Mouse (Mus musculus) MEL (cell line): Measurements from ENCODE around the gene Fbxl19. TPM values are rescaled to one million over a fixed set of nuclear protein-coding genes. Genes with fewer than 3 reads are reported as not detected.

Source experiments
- DNase-seq: peaks from one replicate; pipeline ENCODE4 v3.0.0; 2011; ENCODE audit warnings: low read depth, low spot score
- H3K27ac ChIP-seq: 2 replicates; pipeline ENCODE4 v1.5.1; 2012; ENCODE audit warnings: low read depth, mild to moderate bottlenecking, control low read depth, low read length, moderate library complexity; ENCODE audit not compliant: control insufficient read depth
- H3K27me3 ChIP-seq, 2 experiments: fragments of 150-350 bp in 1 of 2; sonication (generic) in 1 of 2; 2 replicates each; pipeline ENCODE4 v1.6.1; 2012; ENCODE audit warnings: low read length in 2 of 2, mild to moderate bottlenecking in 2 of 2, improper control_type of control experiment in 1 of 2, moderate library complexity in 1 of 2; ENCODE audit not compliant: insufficient read depth in 2 of 2, control insufficient read depth in 1 of 2
- H3K36me3 ChIP-seq, 2 experiments: 2 replicates each; pipeline ENCODE4 v1.6.1; 2012 to 2014; ENCODE audit warnings: low read length in 2 of 2, improper control_type of control experiment in 1 of 2, inconsistent platforms in 1 of 2, mild to moderate bottlenecking in 1 of 2; ENCODE audit not compliant: insufficient read depth in 2 of 2, control insufficient read depth in 1 of 2
- H3K4me1 ChIP-seq, 2 experiments: fragments of 150-350 bp in 1 of 2; sonication (generic) in 1 of 2; 2 replicates each; pipeline ENCODE4 v1.6.1; 2012; ENCODE audit warnings: low read length in 2 of 2, improper control_type of control experiment in 1 of 2, mild to moderate bottlenecking in 1 of 2; ENCODE audit not compliant: insufficient read depth in 2 of 2, control insufficient read depth in 1 of 2
- H3K4me3 ChIP-seq, 2 experiments: fragments of 150-350 bp in 1 of 2; sonication (generic) in 1 of 2; 2 replicates each; pipeline ENCODE4 v1.5.1; 2012; ENCODE audit warnings: low read depth in 2 of 2, low read length in 2 of 2, mild to moderate bottlenecking in 2 of 2, moderate library complexity in 2 of 2, control low read depth in 1 of 2, improper control_type of control experiment in 1 of 2; ENCODE audit not compliant: control insufficient read depth in 1 of 2, insufficient read depth in 1 of 2
- H3K79me2 ChIP-seq: 2 replicates; pipeline ENCODE4 v1.6.1; 2012; ENCODE audit warnings: mild to moderate bottlenecking, low read length, moderate library complexity; ENCODE audit not compliant: control insufficient read depth, poor library complexity, insufficient read depth
- H3K9ac ChIP-seq: 2 replicates; pipeline ENCODE4 v1.6.1; 2012; ENCODE audit warnings: low read depth, mild to moderate bottlenecking, control low read depth, low read length, moderate library complexity; ENCODE audit not compliant: control insufficient read depth, poor library complexity, severe bottlenecking
- H3K9me3 ChIP-seq: fragments of 150-350 bp; sonication (generic); replicated peaks from 2 replicates; pipeline ENCODE4 v1.6.1; 2012; ENCODE audit warnings: mild to moderate bottlenecking, low read length, improper control_type of control experiment, moderate library complexity; ENCODE audit not compliant: insufficient read depth
- CHD1 ChIP-seq: IDR thresholded peaks from 2 replicates; pipeline ENCODE4 v1.6.1; 2012; ENCODE audit warnings: low read depth, mild to moderate bottlenecking, inconsistent platforms, low read length, improper control_type of control experiment
- CTCF ChIP-seq, 3 experiments: IDR thresholded peaks in 2 of 3; conservative IDR thresholded peaks in 1 of 3; 2 replicates each; pipeline ENCODE4 v1.5.1; 2011 to 2012; ENCODE audit warnings: low read length in 3 of 3, low read depth in 2 of 3, mild to moderate bottlenecking in 2 of 3, improper control_type of control experiment in 1 of 3, inconsistent platforms in 1 of 3, mixed read lengths in 1 of 3, moderate library complexity in 1 of 3; ENCODE audit not compliant: control insufficient read depth in 1 of 3, insufficient read depth in 1 of 3, poor library complexity in 1 of 3, severe bottlenecking in 1 of 3
- E2F4 ChIP-seq: IDR thresholded peaks from 2 replicates; pipeline ENCODE4 v1.6.1; 2011; ENCODE audit warnings: low read depth, low read length, improper control_type of control experiment, borderline replicate concordance
- ELF1 ChIP-seq: IDR thresholded peaks from 2 replicates; pipeline ENCODE4 v1.6.1; 2014; ENCODE audit warnings: low read depth, mild to moderate bottlenecking, inconsistent platforms, low read length, improper control_type of control experiment, moderate library complexity
- ETS1 ChIP-seq: IDR thresholded peaks from 2 replicates; pipeline ENCODE4 v1.6.1; 2012; ENCODE audit warnings: low read depth, mild to moderate bottlenecking, inconsistent platforms, low read length, improper control_type of control experiment, moderate library complexity
- GABPA ChIP-seq: IDR thresholded peaks from 2 replicates; pipeline ENCODE4 v1.6.1; 2012; ENCODE audit warnings: low read depth, mild to moderate bottlenecking, inconsistent platforms, low read length, improper control_type of control experiment, moderate library complexity
- GATA1 ChIP-seq: IDR thresholded peaks from 2 replicates; pipeline ENCODE4 v1.6.1; 2011; ENCODE audit warnings: low read depth, low read length, improper control_type of control experiment
- HCFC1 ChIP-seq: IDR thresholded peaks from 2 replicates; pipeline ENCODE4 v1.6.1; 2012; ENCODE audit warnings: low read depth, mild to moderate bottlenecking, inconsistent platforms, low read length, improper control_type of control experiment, moderate library complexity
- JUND ChIP-seq: IDR thresholded peaks from 2 replicates; pipeline ENCODE4 v1.6.1; 2011; ENCODE audit warnings: low read depth, mild to moderate bottlenecking, improper control_type of control experiment, low read length
- KAT2A ChIP-seq: conservative IDR thresholded peaks from 2 replicates; pipeline ENCODE4 v1.6.1; 2012; ENCODE audit warnings: low read depth, low read length, improper control_type of control experiment, inconsistent platforms
- MAFK ChIP-seq: IDR thresholded peaks from 2 replicates; pipeline ENCODE4 v1.6.1; 2011; ENCODE audit warnings: low read depth, mild to moderate bottlenecking, low read length, improper control_type of control experiment, borderline replicate concordance
- MAZ ChIP-seq: IDR thresholded peaks from 2 replicates; pipeline ENCODE4 v1.6.1; 2012; ENCODE audit warnings: low read depth, mild to moderate bottlenecking, inconsistent platforms, low read length, improper control_type of control experiment
- MEF2A ChIP-seq: IDR thresholded peaks from 2 replicates; pipeline ENCODE4 v1.6.1; 2014; ENCODE audit warnings: low read depth, mild to moderate bottlenecking, inconsistent platforms, low read length, improper control_type of control experiment; ENCODE audit not compliant: poor library complexity, insufficient replicate concordance, severe bottlenecking; ENCODE audit errors: extremely low read depth
- MYB ChIP-seq: IDR thresholded peaks from 2 replicates; pipeline ENCODE4 v1.6.1; 2011; ENCODE audit warnings: mild to moderate bottlenecking, low read depth, low read length, improper control_type of control experiment
- MYC ChIP-seq: IDR thresholded peaks from 2 replicates; pipeline ENCODE4 v1.6.1; 2011; ENCODE audit warnings: low read depth, mild to moderate bottlenecking, low read length, improper control_type of control experiment, moderate library complexity
- NELFE ChIP-seq: IDR thresholded peaks from 2 replicates; pipeline ENCODE4 v1.6.1; 2011; ENCODE audit warnings: low read depth, low read length, improper control_type of control experiment
- NRF1 ChIP-seq: IDR thresholded peaks from 2 replicates; pipeline ENCODE4 v1.6.1; 2014; ENCODE audit warnings: low read depth, mild to moderate bottlenecking, inconsistent platforms, low read length, improper control_type of control experiment, moderate library complexity; ENCODE audit not compliant: poor library complexity, insufficient read depth, severe bottlenecking
- POLR2AphosphoS2 ChIP-seq: IDR thresholded peaks from 2 replicates; pipeline ENCODE4 v1.6.1; 2011; ENCODE audit warnings: low read length, improper control_type of control experiment
- POLR2AphosphoS5 ChIP-seq: IDR thresholded peaks from 2 replicates; pipeline ENCODE4 v1.6.1; 2012; ENCODE audit warnings: low read depth, borderline replicate concordance, mild to moderate bottlenecking, inconsistent platforms, low read length, moderate library complexity, mixed read lengths
- RAD21 ChIP-seq: IDR thresholded peaks from 2 replicates; pipeline ENCODE4 v1.6.1; 2011; ENCODE audit warnings: mild to moderate bottlenecking, low read depth, low read length, improper control_type of control experiment
- SIN3A ChIP-seq: IDR thresholded peaks from 2 replicates; pipeline ENCODE4 v1.6.1; 2012; ENCODE audit warnings: low read length, improper control_type of control experiment, inconsistent platforms
- SMC3 ChIP-seq: IDR thresholded peaks from 2 replicates; pipeline ENCODE4 v1.6.1; 2011; ENCODE audit warnings: low read depth, low read length, improper control_type of control experiment
- TAL1 ChIP-seq: IDR thresholded peaks from 2 replicates; pipeline ENCODE4 v1.6.1; 2012; ENCODE audit warnings: mild to moderate bottlenecking, inconsistent platforms, low read length, moderate library complexity, mixed read lengths
- TCF12 ChIP-seq: IDR thresholded peaks from 2 replicates; pipeline ENCODE4 v1.6.1; 2014; ENCODE audit warnings: low read depth, mild to moderate bottlenecking, inconsistent platforms, low read length, improper control_type of control experiment, moderate library complexity
- UBTF ChIP-seq: IDR thresholded peaks from 2 replicates; pipeline ENCODE4 v1.6.1; 2012; ENCODE audit warnings: low read depth, mild to moderate bottlenecking, inconsistent platforms, low read length, improper control_type of control experiment, moderate library complexity, borderline replicate concordance; ENCODE audit not compliant: insufficient read depth
- USF1 ChIP-seq: IDR thresholded peaks from 2 replicates; pipeline ENCODE4 v1.6.1; 2014; ENCODE audit warnings: low read depth, mild to moderate bottlenecking, inconsistent platforms, low read length, improper control_type of control experiment, moderate library complexity
- ZC3H11A ChIP-seq: IDR thresholded peaks from 2 replicates; pipeline ENCODE4 v1.6.1; 2012; ENCODE audit warnings: low read depth, mild to moderate bottlenecking, inconsistent platforms, low read length, improper control_type of control experiment
- ZMIZ1 ChIP-seq: IDR thresholded peaks from 2 replicates; pipeline ENCODE4 v1.6.1; 2012; ENCODE audit warnings: low read depth, mild to moderate bottlenecking, inconsistent platforms, low read length, improper control_type of control experiment, moderate library complexity
- ZNF384 ChIP-seq: IDR thresholded peaks from 2 replicates; pipeline ENCODE4 v1.6.1; 2012; ENCODE audit warnings: low read depth, mild to moderate bottlenecking, inconsistent platforms, low read length, improper control_type of control experiment
- polyA plus RNA-seq, 2 experiments: library from polyadenylated mRNA; stranded (reverse) in 1 of 2; unstranded in 1 of 2; fragments of >175 nt in 1 of 2; fragments of >200 nt in 1 of 2; gene quantifications; 2 replicates each; pipeline versions ENCODE4 v1.2.1 to v1.2.4; 2012; ENCODE audit warnings: low replicate concordance in 2 of 2, low read depth in 1 of 2; ENCODE audit not compliant: insufficient read length in 2 of 2, insufficient read depth in 1 of 2, missing spikeins in 1 of 2
- total RNA-seq: library from RNA; depleted of rRNA; stranded (reverse); fragments of 300-350 nt; gene quantifications from 2 replicates; pipeline ENCODE4 v1.2.3, GENCODE M21; 2012

Gene Fbxl19
- total and polyA plus RNA-seq, 3 experiments, result 46.7 to 58.3 TPM; not detected in 1

- no peak for TF ChIP-seq MAFK
- TF ChIP-seq, all 39 proteins: peak for 0
These were observed 8.8 kb downstream of the Fbxl19 start (continued) for GRCm38 (mm10) chr7:127753158-127753557.

GRCm38 (mm10) chr7:127753741-127754140 is 9.4 kb downstream of the Fbxl19 start:
- no peak overlapping the region for H3K27ac ChIP-seq
- H3K4me3 ChIP-seq, result no peak overlapping the region
- no peak for DNase-seq
- no peaks in the 10 kb centered on the region for H3K27me3 ChIP-seq
- H3K4me1 ChIP-seq, result no peaks in the 10 kb centered on the region
- H3K9me3 ChIP-seq, result no peaks in the 10 kb centered on the region
- peaks cover 0 to 2% of the 10 kb centered on the region in 2 experiments; a peak in 1 of 4 replicates for H3K36me3 ChIP-seq
- TF ChIP-seq SMC3 (no peak), CHD1 (no peak), POLR2AphosphoS5 (no peak), ZNF384 (no peak), MEF2A (no peak), ETS1 (no peak), MAZ (no peak), SIN3A (no peak), NELFE (no peak), ZC3H11A (no peak), E2F4 (no peak), KAT2A (no peak), CTCF (IDR thresholded peaks at IDR 0.05 in 2 of 3, conservative IDR thresholded peaks at IDR 0.05 in 1 of 3; ENCODE audit: control insufficient read depth in 1 of 3, insufficient read depth in 1 of 3, low read depth in 2 of 3, low read length in 3 of 3, poor library complexity in 1 of 3, severe bottlenecking in 1 of 3) (no peak), TAL1 (no peak), GABPA (no peak), MYB (no peak), RAD21 (no peak), UBTF (no peak)
- TF ChIP-seq, all 39 proteins: peak for 0
- Histone ChIP-seq H3K9ac (no peak overlapping the region), H3K79me2 (no peaks in the 10 kb centered on the region)

- H3K27ac ChIP-seq, result peak overlapping the region; percentile 36; the same call in 1 of the 2 replicates
- H3K9me3 ChIP-seq, result no peaks in the 10 kb centered on the region
- H3K36me3 ChIP-seq, result peaks cover 0 to 17% of the 10 kb centered on the region in 2 experiments; a peak in 2 of 4 replicates
- H3K27me3 ChIP-seq, result no peaks in the 10 kb centered on the region
- H3K4me3 ChIP-seq, result no peak overlapping the region
- DNase-seq, result peak; percentile 84
- H3K9ac ChIP-seq, result no peak overlapping the region
- no peaks in the 10 kb centered on the region for H3K79me2 ChIP-seq
- peaks cover 13 to 22% of the 10 kb centered on the region in 2 experiments for H3K4me1 ChIP-seq
- TF ChIP-seq MAFK (no peak), ELF1 (peak; percentile 71), ZMIZ1 (no peak), E2F4 (no peak), NRF1 (no peak), USF1 (no peak), POLR2AphosphoS2 (no peak), ETS1 (peak; percentile 56), KAT2A (no peak), CTCF (IDR thresholded peaks at IDR 0.05 in 2 of 3, conservative IDR thresholded peaks at IDR 0.05 in 1 of 3; ENCODE audit: control insufficient read depth in 1 of 3, insufficient read depth in 1 of 3, low read depth in 2 of 3, low read length in 3 of 3, poor library complexity in 1 of 3, severe bottlenecking in 1 of 3) (no peak), MYC (no peak), MYB (no peak), GATA1 (no peak), JUND (no peak), TCF12 (no peak), ZNF384 (no peak), SIN3A (peak; percentile 79), HCFC1 (no peak)
These were observed 15.4 kb downstream of the Fbxl19 start for GRCm38 (mm10) chr7:127759716-127760115.
